ENCODE assay signal across 15 mouse cellular contexts in the genomic region with DNA sequence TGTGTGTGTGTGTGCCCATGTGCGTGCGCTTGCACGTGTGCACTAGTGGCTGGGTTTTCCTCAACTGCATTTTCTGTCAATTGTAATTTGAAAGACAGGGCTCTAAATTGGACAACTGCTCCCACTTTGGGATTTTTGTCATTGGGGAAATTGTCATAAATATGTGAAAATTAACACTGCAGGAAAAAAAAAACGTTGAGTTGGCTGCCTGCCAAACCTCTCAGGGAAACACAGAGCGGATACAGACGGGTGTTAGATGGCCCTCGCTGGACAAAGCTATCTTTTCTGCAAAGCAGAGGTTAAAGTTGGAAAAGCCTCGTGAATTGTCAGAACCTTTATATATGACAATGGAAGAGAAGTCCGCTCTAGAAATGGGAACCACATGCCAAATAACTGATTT.
DNase-seq lines count a peak whose midpoint lies in the region; ATAC-seq and TF ChIP-seq lines count a peak whose summit lies in the region.
"Had no signal": no experiment of that assay in that cellular context is flagged by ENCODE, and none has a peak within 500 bp of the region (broad histone marks: within the 10 kb centered on the region; RNA-seq: fewer than 3 reads in every experiment).

No protein-coding gene starts in this region.

- no peak overlapping the region for H3K9ac ChIP-seq in hindbrain, postnatal 0 days (replicated peaks; ENCODE audit: low read length)
- no peak overlapping the region for H3K9ac ChIP-seq in hindbrain, embryonic 16.5 days (ENCODE audit: low read depth, low read length)
- H3K9ac ChIP-seq in midbrain, embryonic 14.5 days (replicated peaks; ENCODE audit: low read length), result no peak overlapping the region
- no peak overlapping the region for H3K9ac ChIP-seq in midbrain, embryonic 13.5 days (replicated peaks)

- H3K36me3 ChIP-seq in hindbrain, postnatal 0 days (ENCODE audit: insufficient read depth, low read length), result no peaks in the 10 kb centered on the region
- no peaks in the 10 kb centered on the region for H3K36me3 ChIP-seq in hindbrain, embryonic 16.5 days (ENCODE audit: control insufficient read depth, insufficient read depth, low read length)
- no peaks in the 10 kb centered on the region for H3K36me3 ChIP-seq in midbrain, embryonic 14.5 days (ENCODE audit: control insufficient read depth, insufficient read depth, low read length)
- no peaks in the 10 kb centered on the region for H3K36me3 ChIP-seq in midbrain, embryonic 13.5 days
- H3K36me3 ChIP-seq: heart, embryonic 10.5 days; neural tube, embryonic 13.5 days had no signal

- no peaks in the 10 kb centered on the region for H3K27me3 ChIP-seq in hindbrain, postnatal 0 days (ENCODE audit: insufficient read depth, low read length)
- H3K27me3 ChIP-seq in hindbrain, embryonic 16.5 days (replicated peaks; ENCODE audit: control insufficient read depth, insufficient read depth, low read length), result no peaks in the 10 kb centered on the region
- H3K27me3 ChIP-seq in midbrain, embryonic 14.5 days (ENCODE audit: control insufficient read depth, insufficient read depth, low read length), result no peaks in the 10 kb centered on the region
- H3K27me3 ChIP-seq in midbrain, embryonic 13.5 days, result no peaks in the 10 kb centered on the region
- H3K27me3 ChIP-seq: neural tube, embryonic 13.5 days had no signal

- WGBS in hindbrain, postnatal 0 days, result 39% methylated on average over 9 of the region's 9 CpGs
- 34% methylated on average over 9 of the region's 9 CpGs for WGBS in hindbrain, embryonic 16.5 days
- WGBS in midbrain, embryonic 14.5 days, result 35% methylated on average over 9 of the region's 9 CpGs
- 40% methylated on average over 9 of the region's 9 CpGs for WGBS in midbrain, embryonic 13.5 days

- TF ChIP-seq CTCF in hindbrain, postnatal 0 days (IDR thresholded peaks at IDR 0.05; ENCODE audit: low read depth), result no peak

- H3K4me2 ChIP-seq in hindbrain, postnatal 0 days (ENCODE audit: low read depth, low read length), result no peak overlapping the region
- no peak overlapping the region for H3K4me2 ChIP-seq in hindbrain, embryonic 16.5 days (ENCODE audit: low read length)
- no peak overlapping the region for H3K4me2 ChIP-seq in midbrain, embryonic 14.5 days (ENCODE audit: low read length)
- H3K4me2 ChIP-seq in midbrain, embryonic 13.5 days (replicated peaks), result no peak overlapping the region

- no peak for ATAC-seq in hindbrain, postnatal 0 days
- ATAC-seq in hindbrain, embryonic 16.5 days, result no peak
- ATAC-seq in midbrain, embryonic 14.5 days (ENCODE audit: low FRiP score, low TSS enrichment), result no peak
- no peak for ATAC-seq in midbrain, embryonic 13.5 days

- no peaks in the 10 kb centered on the region for H3K4me1 ChIP-seq in hindbrain, postnatal 0 days (ENCODE audit: insufficient read depth, low read length)
- H3K4me1 ChIP-seq in hindbrain, embryonic 16.5 days (ENCODE audit: control insufficient read depth, insufficient read depth, low read depth, low read length), result peaks cover 12% of the 10 kb centered on the region
- H3K4me1 ChIP-seq in midbrain, embryonic 14.5 days (ENCODE audit: control insufficient read depth, insufficient read depth, low read length), result peaks cover 20% of the 10 kb centered on the region
- peaks cover 17% of the 10 kb centered on the region for H3K4me1 ChIP-seq in midbrain, embryonic 13.5 days (replicated peaks)

- no peak overlapping the region for H3K4me3 ChIP-seq in hindbrain, postnatal 0 days (ENCODE audit: low read length)
- H3K4me3 ChIP-seq in hindbrain, embryonic 16.5 days (ENCODE audit: low read length), result no peak overlapping the region
- no peak overlapping the region for H3K4me3 ChIP-seq in midbrain, embryonic 14.5 days (replicated peaks; ENCODE audit: low read depth, low read length)
- no peak overlapping the region for H3K4me3 ChIP-seq in midbrain, embryonic 13.5 days (replicated peaks)
- H3K4me3 ChIP-seq: neural tube, embryonic 13.5 days had no signal

- DNase-seq in cerebellum, postnatal 10 days, result peak; percentile 42 to 48
- no peak for DNase-seq in cerebellum, adult 8-10 months
- peak; percentile 28 for DNase-seq in hindbrain, postnatal 0 days (ENCODE audit: low spot score)
- peak; percentile 61 for DNase-seq in midbrain, embryonic 14.5 days
- no peak for DNase-seq in thymus, postnatal 0 days (ENCODE audit: low spot score)
- DNase-seq in frontal cortex, postnatal 25 days (ENCODE audit: low spot score in 2 of 2), result no peak
- DNase-seq: cerebellum, adult 9-11 months; gastrocnemius, postnatal 25 days; lung, adult 2 months; right cerebral cortex, postnatal 4 days; thymus, adult 2 months had no signal

- H3K27ac ChIP-seq in hindbrain, postnatal 0 days, result no peak overlapping the region
- H3K27ac ChIP-seq in hindbrain, embryonic 16.5 days (ENCODE audit: low read depth, low read length), result no peak overlapping the region
- no peak overlapping the region for H3K27ac ChIP-seq in midbrain, embryonic 14.5 days (replicated peaks; ENCODE audit: low read depth, low read length)
- H3K27ac ChIP-seq in midbrain, embryonic 13.5 days, result no peak overlapping the region
- H3K27ac ChIP-seq: neural tube, embryonic 13.5 days had no signal

- H3K9me3 ChIP-seq in hindbrain, postnatal 0 days (ENCODE audit: low read length), result no peaks in the 10 kb centered on the region
- H3K9me3 ChIP-seq in hindbrain, embryonic 16.5 days (ENCODE audit: control insufficient read depth, low read length), result no peaks in the 10 kb centered on the region
- H3K9me3 ChIP-seq in midbrain, embryonic 14.5 days (ENCODE audit: control insufficient read depth, low read length), result no peaks in the 10 kb centered on the region
- no peaks in the 10 kb centered on the region for H3K9me3 ChIP-seq in midbrain, embryonic 13.5 days
- H3K9me3 ChIP-seq: heart, embryonic 10.5 days; neural tube, embryonic 13.5 days had no signal

Comparison
In these comparisons a context has a peak if more than half of its experiments do, and no peak if none do; other contexts are left out.
1. DNase-seq: peak in cerebellum, postnatal 10 days (2 of 2), hindbrain, postnatal 0 days (single experiment) and midbrain, embryonic 14.5 days (single experiment); none in cerebellum, adult 8-10 months (single experiment), thymus, postnatal 0 days (single experiment) and frontal cortex, postnatal 25 days (0 of 2).